Mouse (Mus musculus) kidney, postnatal 14 days (tissue): ENCODE data around the gene Asnsd1.
"Not testable (repeated sequence)": the region's sequence is repeated elsewhere in the genome, so short reads cannot be mapped to it uniquely, and the experiment has no call there.

ENCODE experiments used
- DNase-seq: peaks from one replicate; pipeline ENCODE4 v3.0.0; 2022; ENCODE audit warnings: mixed read lengths

Gene Asnsd1

DNA sequence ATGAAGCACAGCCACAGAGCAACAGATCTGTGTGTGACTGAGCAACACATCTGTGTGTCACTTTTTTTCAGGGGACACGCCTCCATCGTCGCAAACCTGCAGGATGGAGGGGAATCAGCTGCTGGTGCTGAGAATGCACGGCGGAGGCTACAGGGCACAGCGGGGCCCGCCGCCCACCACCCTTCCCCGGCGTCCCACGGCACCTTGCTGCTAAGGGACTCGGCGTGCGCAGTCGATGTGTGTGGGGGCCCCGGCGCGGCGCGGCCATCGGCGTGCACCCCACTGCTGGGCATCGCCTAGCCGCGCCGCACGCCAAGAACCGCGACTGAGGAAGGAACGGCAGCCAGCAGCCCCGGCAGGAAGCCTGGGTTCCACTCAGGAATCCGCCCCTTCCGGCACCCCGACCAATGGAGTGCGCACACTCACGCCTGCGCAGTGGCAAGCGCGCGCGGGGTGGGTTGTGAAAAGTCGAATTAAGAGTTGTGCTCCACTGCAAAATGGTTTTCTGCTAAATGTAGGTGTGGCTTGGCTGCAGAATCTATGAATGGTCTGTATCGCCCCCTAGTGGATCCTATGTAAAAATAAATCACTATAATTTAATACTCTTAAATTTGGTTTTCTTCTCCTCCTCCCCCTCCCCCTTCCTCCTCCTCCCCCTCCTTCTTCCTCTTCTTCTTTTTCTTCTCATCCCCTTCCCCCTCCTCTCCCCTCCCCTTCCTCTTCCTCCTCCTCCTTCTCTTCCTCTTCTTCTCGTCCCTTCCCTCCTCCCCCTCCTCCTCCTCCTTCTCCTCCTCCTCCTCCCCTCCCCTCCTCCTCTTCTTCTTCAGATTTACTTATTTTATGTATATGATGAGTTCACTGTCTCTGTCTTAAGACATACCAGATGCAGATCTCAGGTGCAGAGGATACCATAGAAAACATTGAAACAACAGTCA is at the start of gene Asnsd1, which contains the start of the genes Asdurf and Gm28551:
TSS of gene Asnsd1 (minus strand) at position 426 of the 935 bp plus-strand sequence.
TSS of gene Asdurf (minus strand) at position 293 of the 935 bp plus-strand sequence.
TSS of gene Gm28551 (minus strand) at position 341 of the 935 bp plus-strand sequence.
- DNase-seq = peak; percentile 97

DNA sequence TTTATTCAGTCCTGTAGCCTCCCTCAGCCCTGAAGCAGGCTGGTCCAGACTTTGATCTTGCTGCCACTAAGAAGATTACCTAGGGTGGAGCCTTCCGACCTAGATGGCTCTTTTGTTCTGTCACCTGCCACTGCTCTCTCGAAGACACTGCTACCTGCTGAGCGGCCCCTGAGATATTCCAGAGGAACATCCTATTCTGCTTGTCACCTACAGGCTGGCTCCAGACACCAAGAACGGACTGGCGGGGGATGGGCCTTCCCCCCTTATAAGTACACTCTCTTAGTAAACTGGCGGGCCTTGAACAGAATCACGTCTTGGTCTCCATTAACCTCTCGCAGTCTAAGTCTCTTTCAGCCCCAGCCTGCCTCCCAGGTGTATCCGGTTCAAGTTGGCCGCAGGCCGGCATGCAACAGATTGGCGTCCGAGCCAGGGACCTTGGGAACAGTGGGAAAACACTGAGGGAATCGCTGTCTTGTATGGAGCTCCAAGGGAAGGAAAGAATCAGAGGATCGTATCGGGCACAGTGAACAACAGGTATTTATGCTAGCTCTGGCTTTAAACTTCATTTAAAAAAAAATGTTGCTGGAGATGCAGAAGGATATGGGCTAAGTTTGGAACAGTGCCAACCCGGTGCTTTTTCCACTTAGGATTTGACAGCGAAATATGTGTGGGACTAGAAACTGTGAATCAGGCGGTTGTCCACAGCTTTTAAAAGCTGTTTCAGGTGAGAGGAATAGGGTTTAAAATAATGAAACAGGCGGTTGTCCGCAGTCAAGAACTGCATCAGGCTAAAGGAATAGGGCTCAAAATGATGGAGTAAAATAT is 41.6 kb upstream of the Asnsd1 start:
- peak; percentile 32 for DNase-seq

DNA sequence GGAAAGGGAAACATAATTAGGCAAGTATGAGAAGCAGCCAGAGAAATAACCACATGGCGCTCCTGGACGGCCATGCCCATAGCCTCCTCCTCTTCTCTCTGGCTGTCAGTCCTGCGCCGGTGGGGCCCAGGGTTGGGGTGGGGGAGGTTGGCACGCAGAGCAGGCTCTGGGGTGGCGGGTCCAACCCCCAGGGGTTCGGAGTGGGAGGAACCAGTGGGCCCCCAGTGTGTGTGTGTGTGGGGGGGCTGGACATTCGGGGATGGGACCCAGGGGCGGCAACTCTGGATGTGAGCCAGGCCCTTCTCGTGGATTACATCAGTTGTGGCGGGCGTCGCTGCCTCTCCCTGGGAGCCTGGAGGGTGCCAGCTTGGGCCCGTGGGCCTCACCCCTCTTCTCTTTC is 36.2 kb upstream of the Asnsd1 start:
- no peak for DNase-seq

DNA sequence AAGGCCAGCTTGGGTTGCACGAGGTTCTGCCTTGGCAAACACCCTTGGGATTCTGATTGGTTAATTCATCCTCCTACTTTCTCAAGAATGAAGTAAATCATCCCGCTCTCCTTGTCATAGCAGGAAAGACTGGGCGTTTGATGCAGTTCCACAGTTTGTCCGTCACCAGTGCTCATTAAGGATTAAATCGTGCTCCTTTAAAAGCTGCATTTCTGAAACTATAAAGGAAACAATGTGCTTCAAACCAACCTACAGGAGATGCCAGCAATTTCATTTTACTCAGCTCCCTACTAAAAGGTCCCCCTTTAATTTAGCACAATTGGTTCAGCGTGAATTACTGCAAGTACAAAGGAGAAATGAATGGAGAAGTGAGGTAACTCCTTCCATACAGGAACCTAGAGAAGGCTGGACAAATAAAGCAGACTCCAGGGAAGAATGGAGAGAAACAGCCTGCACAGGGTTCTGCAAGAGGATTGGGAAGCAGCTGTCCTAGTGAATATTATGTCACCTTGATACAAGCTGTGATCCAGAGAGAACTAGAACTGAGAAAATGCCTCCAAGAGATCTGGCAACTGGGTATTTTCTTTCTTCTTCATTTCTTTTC is 31.6 kb upstream of the Asnsd1 start:
- DNase-seq = no peak

DNA sequence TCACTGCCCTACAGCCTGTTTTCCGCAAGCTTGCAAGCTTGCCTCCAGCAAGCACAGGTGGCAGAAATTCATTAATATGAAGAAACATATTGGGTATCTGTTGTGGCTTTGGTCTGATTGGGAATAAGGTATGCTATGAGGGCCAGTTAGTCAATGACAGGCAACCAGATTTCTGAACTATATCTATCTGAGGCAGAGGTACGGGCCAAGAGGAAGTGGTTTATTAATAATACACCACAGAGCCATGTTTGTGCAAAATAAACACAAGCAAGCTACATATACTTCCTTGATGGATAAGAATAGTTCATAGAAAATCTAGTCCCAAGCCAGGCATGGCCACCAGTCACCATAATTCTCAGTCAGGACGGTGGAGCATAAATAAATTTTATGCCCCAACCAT is 25.2 kb upstream of the Asnsd1 start:
- DNase-seq = no peak

DNA sequence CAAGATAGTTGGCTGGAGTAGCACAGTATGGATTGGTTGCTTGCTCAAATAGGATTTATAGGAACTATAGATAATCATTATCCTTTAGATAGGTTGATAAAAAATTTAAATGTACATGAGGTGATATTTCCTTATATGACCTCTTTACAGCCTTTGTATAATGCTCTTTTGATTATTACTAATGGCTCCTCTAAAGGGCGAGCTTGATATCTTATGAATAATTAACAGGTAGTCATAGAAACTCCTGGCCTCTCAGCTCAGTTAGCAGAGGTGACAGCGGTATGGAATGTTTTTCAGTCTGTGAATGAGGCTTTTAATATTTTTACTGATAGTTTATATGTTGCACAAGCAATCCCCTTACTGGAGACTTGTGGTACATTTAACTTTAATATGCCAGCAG is 23.4 kb upstream of the Asnsd1 start:
- DNase-seq = not testable (repeated sequence)

DNA sequence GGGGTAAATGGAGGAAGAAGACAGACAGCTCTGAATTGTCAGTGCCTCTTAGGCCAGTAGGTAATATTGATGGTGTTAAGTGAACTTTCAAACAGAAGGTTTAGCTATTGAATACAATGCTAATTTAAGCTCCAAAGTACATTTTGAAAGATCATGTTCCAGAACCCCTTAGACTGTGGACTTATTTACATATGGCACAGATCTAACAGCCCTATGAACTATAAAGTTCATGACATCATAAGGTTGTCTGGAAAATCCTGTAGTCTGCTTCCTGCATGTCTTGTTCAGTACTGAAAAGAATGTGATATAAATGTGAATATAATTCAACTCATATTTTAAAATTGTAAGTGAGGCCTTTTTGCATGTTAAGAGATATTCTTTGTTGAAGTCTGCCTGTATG is 6.4 kb upstream of the Asnsd1 start:
- DNase-seq = no peak

DNA sequence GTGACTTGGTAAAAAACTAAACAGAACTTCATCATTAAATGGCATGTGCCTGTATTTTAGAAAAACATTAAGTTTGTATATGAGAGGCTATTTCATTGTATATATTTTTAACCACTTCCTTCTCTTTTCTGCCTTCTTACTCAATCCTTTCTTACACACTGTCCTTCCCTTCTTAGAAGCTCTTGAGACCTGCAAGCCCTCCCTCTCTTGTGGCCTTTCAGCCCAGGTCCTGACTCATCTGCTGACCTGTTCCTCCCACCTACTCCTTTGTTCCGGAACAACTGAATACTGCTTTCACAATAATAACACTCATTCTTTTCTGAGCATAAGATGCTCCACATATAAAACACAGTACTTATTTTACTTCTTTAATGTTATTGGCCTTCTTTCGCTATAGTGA is 11.5 kb downstream of the Asnsd1 start:
- DNase-seq = no peak

DNA sequence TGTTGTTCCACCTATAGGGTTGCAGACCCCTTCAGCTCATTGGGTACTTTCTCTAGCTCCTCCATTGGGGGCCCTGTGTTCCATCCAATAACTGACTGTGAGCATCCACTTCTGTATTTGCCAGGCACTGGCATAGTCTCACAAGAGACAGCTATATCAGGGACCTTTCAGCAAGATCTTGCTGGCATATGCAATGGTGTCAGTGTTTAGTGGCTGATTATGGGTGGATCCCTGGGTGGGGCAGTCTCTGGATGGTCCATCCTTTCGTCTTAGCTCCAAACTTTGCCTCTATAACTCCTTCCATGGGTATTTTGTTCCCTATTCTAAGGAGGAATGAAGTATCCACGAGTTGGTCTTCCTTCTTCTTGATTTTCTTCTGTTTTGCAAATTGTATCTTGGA is 15.1 kb downstream of the Asnsd1 start:
- not testable (repeated sequence) for DNase-seq

DNA sequence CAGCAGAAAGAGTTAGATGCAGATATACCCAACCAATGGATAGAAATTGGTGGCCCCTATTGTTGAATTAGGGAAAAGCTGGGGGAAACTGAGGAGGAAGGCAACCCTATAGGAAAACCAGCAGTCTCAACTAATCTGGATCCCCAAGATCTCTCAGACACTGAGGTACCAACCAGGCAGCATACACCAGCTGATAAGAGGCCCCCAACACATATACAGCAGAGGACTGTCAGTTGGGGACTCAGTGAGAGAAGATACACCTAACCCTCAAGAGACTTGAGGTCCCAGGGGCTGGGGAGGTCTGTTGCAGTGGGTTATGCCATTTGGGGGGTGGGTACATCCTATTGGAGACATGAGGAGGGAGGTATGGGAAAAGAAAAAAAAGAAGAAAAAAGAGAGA is 17.1 kb downstream of the Asnsd1 start:
- DNase-seq = no peak

DNA sequence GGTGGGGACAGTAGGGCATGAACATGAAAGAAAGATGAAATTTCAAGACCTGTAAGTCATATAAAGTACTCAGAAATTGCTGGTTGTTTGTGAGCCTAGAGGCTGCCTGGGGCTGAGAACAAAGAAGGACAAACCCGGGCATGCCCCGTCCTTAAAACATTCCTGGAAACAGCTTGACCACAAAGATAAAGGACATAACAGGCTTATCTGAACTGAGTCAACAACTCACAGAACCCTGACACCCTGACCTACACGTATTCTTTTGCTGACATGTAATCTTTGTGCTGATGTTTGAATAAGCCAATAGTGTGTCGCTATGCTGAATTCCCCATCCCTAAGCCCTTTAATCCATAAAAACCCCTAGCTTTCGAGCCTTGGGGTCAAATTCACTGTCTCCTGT is 19.0 kb downstream of the Asnsd1 start:
- not testable (repeated sequence) for DNase-seq

DNA sequence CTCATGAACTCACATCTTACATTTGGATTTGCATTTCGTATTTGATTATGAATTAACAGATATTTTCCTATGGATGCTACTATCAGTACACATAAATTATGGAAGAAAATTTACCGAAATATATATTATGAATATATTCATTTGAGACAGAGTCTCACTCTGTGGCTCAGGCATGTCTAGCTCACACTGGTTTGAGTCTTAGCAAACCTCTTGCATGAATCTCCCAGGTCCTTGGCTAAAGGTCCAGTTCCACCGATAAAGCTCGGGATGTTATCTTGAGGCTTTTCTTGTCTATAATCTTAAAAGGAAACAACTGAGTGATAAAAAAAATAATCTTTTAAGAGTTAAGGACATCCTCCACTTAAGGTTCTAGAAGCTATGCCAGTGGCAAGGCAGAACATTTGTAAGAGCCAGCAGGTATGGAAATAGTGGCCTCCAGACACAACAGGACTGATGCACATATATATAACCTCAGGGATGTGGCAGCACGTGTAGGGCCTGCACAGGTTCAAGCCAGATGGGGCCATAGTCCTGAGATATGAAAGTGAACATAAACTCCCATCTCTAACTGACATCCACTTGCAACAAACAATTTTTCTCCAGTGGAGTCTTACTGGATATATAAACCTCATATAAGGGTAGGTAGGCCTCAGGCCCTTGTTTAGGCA is 27.6 kb downstream of the Asnsd1 start:
- no peak for DNase-seq

DNA sequence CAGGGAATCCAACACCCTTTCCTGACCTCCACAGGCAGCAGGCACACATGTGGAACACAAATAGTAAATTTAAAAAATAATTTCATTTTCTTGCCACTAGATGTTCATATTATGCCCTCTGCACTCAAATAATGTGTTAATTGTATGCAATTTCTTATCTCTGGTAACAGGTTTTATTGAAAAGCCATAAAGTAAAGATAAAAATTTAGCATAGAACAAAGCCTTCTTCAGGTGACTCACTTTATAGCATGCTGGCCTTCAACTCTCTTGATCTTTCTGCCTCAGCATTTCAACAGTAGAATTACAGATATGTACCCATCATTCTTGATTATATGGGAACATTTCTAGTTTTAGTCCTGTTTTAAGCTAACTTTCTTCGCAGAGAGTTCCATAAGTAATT is 28.3 kb downstream of the Asnsd1 start:
- DNase-seq = no peak

DNA sequence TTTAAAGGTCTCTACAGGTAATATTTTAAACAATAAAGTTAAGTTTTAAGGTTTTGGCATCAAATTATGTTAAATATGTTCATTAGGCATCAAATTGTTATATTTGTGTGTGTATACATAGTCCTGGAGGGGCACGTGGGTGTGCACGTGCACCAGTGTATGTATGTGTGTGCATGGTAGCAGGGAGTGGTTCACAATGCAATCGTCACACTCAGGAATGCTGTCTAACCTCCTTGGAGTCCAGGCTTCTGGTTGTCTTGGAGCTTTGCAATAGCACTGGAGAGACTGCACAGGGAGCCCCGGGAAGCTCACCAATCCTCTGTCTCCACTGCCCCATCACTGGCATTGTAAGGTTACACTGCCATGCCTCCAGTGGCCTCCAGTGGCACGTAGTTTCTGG is 29.3 kb downstream of the Asnsd1 start:
- DNase-seq = no peak

DNA sequence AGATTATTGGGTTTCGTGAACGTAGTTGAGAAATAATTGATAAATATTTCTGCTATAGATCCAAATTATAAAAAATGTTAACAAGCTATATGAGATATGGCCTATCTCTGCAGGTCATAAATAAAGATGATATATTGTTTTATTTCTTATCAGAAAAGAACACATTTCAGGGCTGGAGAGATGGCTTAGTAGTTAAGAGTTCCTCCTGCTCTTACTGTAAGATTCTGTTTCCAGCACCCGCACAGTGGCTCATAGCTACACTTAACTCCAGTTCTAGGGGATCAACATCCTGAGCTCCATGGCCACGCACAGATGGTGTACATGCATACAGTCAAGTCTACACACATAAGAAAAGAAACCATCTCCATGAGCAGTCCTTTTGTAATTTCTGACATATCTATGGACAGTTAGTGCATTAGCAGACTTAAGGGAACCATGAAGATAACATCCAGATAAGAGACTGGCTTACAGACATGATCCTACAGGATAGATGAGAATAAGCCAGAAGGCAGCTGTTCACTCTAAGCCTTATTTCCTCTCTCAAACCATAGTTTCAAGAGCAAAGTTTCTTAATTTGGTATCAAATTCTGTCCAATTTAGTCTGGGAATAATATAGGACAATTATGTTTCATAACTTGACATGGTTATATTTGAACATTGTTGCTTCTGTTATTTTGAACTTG is 30.7 kb downstream of the Asnsd1 start:
- DNase-seq = no peak

DNA sequence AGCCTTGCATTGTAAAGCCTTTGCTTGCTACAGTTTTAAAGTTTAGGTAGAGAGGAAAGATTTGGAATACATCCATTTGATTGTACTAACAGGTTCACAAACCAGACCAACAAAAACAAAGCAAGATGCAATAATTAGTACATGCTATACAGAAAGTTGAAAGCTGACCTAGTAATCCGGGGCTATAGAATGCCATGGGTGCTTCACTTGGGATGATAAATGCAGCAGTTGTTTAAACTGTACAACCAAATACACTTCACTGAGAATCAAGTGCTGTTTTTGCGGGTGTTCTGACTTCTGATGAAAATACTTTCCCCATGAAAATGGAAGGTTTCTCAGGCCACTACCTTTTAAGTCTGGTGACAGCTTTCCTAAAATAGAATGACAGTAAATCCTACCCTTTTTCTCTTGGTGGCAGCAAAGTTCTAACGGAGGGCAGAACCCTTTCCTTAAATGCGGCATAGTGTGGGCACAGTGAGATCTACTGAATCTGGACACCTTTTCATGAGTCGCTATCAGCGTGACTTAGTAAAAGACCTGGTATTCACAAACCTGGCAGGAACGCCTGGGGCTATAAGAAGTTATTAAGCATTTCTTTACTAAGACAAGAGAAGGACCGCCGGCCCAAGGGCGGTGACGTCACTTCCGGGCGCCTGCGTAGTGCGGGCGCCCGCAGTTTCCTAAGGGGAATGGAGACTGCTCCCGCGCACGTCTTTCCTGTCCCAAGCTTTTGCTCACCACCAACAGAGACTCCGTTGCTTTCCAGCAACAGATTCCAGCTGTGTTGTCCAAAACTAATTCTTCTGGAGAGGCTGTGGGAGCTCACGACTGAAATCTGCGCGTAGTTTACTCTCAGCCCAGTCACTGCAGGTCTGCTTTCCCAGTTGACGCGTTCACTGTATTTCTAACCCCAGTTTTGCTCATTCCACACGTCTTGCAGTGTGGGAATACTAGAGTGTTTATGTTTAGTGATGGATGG is 39.3 kb downstream of the Asnsd1 start, which contains the start of gene Osgepl1:
TSS of gene Osgepl1 (plus strand) at position 636 of the 979 bp plus-strand sequence.
- peak; percentile 91 for DNase-seq

DNA sequence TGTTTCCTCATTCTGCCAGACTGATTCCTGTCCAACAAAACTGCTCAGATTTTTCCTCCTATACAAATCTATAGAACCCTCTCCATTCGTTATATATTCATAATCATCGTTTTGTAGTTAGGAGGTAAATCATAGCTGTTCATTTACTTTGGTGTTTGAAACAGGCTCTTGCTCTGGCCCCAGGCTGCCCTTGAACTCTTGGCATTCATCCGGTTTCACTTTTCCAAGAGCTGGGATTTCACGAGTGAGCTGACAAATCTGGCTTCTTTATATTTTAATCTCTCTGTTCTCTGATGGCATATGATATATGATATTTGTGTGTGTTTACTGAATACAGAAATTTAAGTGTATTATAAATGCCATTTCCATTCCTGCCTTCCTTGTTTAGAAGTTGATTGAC is 52.0 kb downstream of the Asnsd1 start:
- DNase-seq = no peak

DNA sequence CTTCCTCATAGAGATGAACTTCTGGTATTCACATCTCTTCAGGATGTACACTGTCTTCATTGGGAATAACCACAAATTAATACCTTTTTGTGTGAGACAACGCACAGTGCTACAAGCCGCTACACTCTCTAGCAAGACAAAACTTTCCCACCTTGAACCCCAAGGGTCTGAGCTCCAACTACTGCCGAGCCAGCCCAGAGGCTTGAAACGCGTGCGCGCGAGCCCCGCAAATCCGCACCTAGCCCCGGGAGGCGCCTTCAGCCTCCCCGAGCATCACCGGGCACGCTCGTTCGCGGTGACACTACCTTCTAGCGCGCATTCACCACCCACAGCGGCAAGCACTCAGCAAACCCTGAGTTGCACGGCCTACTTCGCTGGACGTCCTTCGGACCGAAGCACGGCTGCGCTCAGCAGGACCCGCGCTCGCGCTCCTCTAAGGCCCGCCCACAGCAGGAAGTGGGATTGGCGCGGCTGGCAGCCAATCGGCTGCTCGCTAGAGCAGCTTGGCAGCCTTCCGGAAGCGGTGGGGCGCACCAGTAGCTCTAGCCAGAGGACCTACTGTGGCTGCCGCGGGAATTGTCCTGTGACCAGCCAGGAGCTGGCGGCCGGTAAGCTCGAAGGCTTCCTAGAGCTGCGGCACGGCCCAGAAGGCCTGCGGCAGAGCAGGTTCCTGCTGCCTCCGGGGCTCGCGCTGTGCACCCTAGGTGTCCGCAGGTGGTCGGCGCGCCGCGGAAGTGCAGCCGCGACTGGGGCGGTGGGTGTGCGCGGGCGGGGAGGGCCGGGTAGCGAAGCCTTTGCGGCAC is 55.8 kb downstream of the Asnsd1 start, which contains the start of the genes Pms1, Ormdl1 and Gm28778:
TSS of gene Pms1 (minus strand) at position 438 of the 803 bp plus-strand sequence.
TSS of gene Ormdl1 (plus strand) at position 515 of the 803 bp plus-strand sequence.
TSS of gene Gm28778 (plus strand) at position 531 of the 803 bp plus-strand sequence.
- peak; percentile 96 for DNase-seq
